ENCODE assay signal across 8 mouse cellular contexts in the genomic region with DNA sequence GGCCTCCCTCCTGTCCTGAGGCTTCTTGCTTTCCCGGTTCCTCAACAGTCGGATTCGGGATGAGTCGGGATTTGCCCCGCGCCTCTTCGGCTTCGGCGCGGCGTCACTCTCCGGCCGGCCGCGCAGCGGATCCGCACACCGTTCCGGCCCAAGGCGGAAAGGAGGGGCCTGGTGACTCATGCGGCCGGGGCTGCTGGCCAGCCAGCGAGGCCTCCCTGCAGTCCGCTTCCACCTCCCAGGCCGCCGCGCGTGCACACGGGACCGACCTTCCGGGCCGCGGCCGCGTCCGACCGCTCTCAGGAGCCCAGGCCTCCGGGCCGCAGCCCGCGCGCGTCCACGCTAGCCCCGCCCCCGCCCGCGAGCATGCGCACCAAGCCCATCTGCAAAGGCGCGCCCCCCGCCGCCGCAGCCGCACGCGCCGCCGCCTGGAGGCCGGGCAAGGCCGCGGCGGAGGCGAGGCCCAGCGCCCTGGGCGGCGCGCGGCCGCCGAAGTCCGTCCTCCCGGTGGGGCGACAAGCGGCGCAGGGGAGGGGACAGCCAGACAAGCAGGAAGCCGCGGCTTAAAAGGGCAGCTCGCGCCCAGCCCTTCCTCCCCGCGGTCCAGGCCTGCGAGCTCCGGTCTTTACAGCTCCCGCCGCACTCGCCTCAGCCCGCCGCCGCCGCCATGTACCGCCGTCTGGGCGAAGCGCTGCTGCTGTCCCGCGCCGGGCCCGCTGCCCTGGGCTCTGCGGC. TPM values are rescaled to one million over a fixed set of nuclear protein-coding genes. Genes with fewer than 3 reads are reported as not detected.
DNase-seq lines count a peak whose midpoint lies in the region; ATAC-seq lines count a peak whose summit lies in the region.

A gene (minus strand): TSS at position 260 of the 732 bp plus-strand sequence.
A gene (plus strand): TSS at position 494 of the 732 bp plus-strand sequence.

- H3K9ac ChIP-seq in hindbrain, embryonic 16.5 days (ENCODE audit: low read depth, low read length): peak within 1 kb of the TSS; percentile 99

- H3K4me1 ChIP-seq in hindbrain, embryonic 16.5 days (ENCODE audit: control insufficient read depth, insufficient read depth, low read depth, low read length): peaks cover 25% of the 10 kb centered on the region

- H3K4me3 ChIP-seq in hindbrain, embryonic 16.5 days (ENCODE audit: low read length): peak within 1 kb of the TSS; percentile 97
- peak within 1 kb of the TSS; percentile 73 for H3K4me3 ChIP-seq in macrophage (ENCODE audit: inconsistent target)

- no peaks in the 10 kb centered on the region for H3K36me3 ChIP-seq in hindbrain, embryonic 16.5 days (ENCODE audit: control insufficient read depth, insufficient read depth, low read length)
- H3K36me3 ChIP-seq in macrophage (ENCODE audit: inconsistent target): no peaks in the 10 kb centered on the region

- H3K79me2 ChIP-seq in macrophage (ENCODE audit: inconsistent target): peaks cover 43% of the 10 kb centered on the region

- H3K4me2 ChIP-seq in hindbrain, embryonic 16.5 days (ENCODE audit: low read length): peak within 1 kb of the TSS; percentile 82

- WGBS in hindbrain, embryonic 16.5 days: under 1% methylated on average over 61 of the region's 100 CpGs
- under 1% methylated on average over 56 of the region's 100 CpGs for WGBS in macrophage (ENCODE audit: missing documents)

- peak within 1 kb of the TSS; percentile 96 for H3K27ac ChIP-seq in hindbrain, embryonic 16.5 days (ENCODE audit: low read depth, low read length)
- peak within 1 kb of the TSS; percentile 82 for H3K27ac ChIP-seq in macrophage

- ATAC-seq in hindbrain, embryonic 16.5 days: peak; percentile 96

- DNase-seq in R1 (ENCODE audit: low read depth, low spot score): peak; percentile 91
- DNase-seq in cerebellum, postnatal 36 days: peak; percentile 96 to 98
- DNase-seq in gastrocnemius, adult 18-20 months (ENCODE audit: low spot score): peak; percentile 95
- DNase-seq in left cerebral cortex, adult 18-20 months (ENCODE audit: low spot score in 2 of 2): peak; percentile 89 to 93
- peak; percentile 94 for DNase-seq in right cerebral cortex, adult 18-20 months
- peak; percentile 88 for DNase-seq in urinary bladder, postnatal 10 days (ENCODE audit: low spot score)

- no peaks in the 10 kb centered on the region for H3K9me3 ChIP-seq in hindbrain, embryonic 16.5 days (ENCODE audit: control insufficient read depth, low read length)

- no peaks in the 10 kb centered on the region for H3K27me3 ChIP-seq in hindbrain, embryonic 16.5 days (replicated peaks; ENCODE audit: control insufficient read depth, insufficient read depth, low read length)

RNA-seq across cellular contexts. Expression of the first gene that starts in this region (rescaled TPM):
- 10 to 100 TPM; 10.0 to 12.9 TPM for total RNA-seq in gastrocnemius, adult 18-20 months (2021)
- polyA plus RNA-seq in hindbrain, embryonic 16.5 days (2015; fragmentation: Nextera tagmentation; extraction: Ambion mirVana): 5.4 and 5.8 TPM in 2 replicates
- total RNA-seq in left cerebral cortex, adult 18-20 months (2021): 10 to 100 TPM in 1 of 2 experiments, 1 to 10 TPM in 1; 10.0 to 11.9 TPM
- total RNA-seq in macrophage (2018; cell fraction: chromatin; rRNA removed): 10 to 100 TPM in 19 of 26 experiments, 1 to 10 TPM in 7; 5.0 to 42.9 (median 24.9) TPM
- total RNA-seq in macrophage (2018; cell fraction: cytosol; rRNA removed): 10 to 100 TPM in 5 of 26 experiments, 1 to 10 TPM in 21; 2.2 to 11.4 (median 8.8) TPM
- 10 to 100 TPM in 17 of 26 experiments, 1 to 10 TPM in 9; 4.7 to 28.9 (median 16.4) TPM for total RNA-seq in macrophage (2018; cell fraction: nucleus; rRNA removed)
- 5.9 to 7.5 TPM (median 7.1 TPM) in 3 replicates for polyA plus RNA-seq in macrophage (2018)

RNA-seq across cellular contexts. Expression of the second gene that starts in this region (rescaled TPM):
- total RNA-seq in gastrocnemius, adult 18-20 months (2021): 100 to 1,000 TPM; 117 to 119 TPM
- 112 and 115 TPM in 2 replicates for polyA plus RNA-seq in hindbrain, embryonic 16.5 days (2015; fragmentation: Nextera tagmentation; extraction: Ambion mirVana)
- total RNA-seq in left cerebral cortex, adult 18-20 months (2021): 100 to 1,000 TPM; 270 to 302 TPM
- 100 to 1,000 TPM in 20 of 26 experiments, 10 to 100 TPM in 6; 64.0 to 268 (median 138) TPM for total RNA-seq in macrophage (2018; cell fraction: chromatin; rRNA removed)
- 100 to 1,000 TPM; 115 to 181 (median 157) TPM for total RNA-seq in macrophage (2018; cell fraction: cytosol; rRNA removed)
- 100 to 1,000 TPM in 15 of 26 experiments, 10 to 100 TPM in 11; 70.0 to 169 (median 107) TPM for total RNA-seq in macrophage (2018; cell fraction: nucleus; rRNA removed)
- polyA plus RNA-seq in macrophage (2018): 110 to 176 TPM (median 161 TPM) in 3 replicates

Comparison
In these comparisons a context has a peak if more than half of its experiments do, and no peak if none do; other contexts are left out.
1. Peak in every context shown above with its lines: DNase-seq, ATAC-seq, H3K4me3 ChIP-seq and H3K27ac ChIP-seq.